Comparison of ENCODE assay signal across 9 mouse cellular contexts in the genomic region with DNA sequence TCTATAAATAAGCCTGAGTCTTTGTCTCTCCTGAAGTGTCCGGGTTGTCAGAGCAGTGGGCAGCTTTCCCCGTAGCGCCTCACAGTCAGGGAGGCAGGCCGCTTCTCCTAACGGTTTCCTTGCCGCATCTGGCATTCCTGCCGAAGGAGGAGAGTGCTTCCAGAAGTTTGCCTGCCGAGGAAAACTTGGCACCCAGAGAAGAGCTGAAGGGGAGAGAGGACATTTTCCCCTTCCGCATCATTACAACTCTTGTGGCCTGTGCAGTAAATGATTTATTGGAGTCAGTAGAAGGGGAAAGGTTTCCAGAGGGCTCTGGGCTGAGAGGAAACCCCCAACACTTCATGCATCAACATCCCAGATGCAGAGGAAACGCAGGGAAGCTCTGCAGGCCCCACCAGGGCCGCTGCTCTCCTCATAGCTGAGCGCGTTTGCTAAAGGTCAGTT. TPM values are rescaled to one million over a fixed set of nuclear protein-coding genes. Genes with fewer than 3 reads are reported as not detected.
DNase-seq lines count a peak whose midpoint lies in the region; ATAC-seq and TF ChIP-seq lines count a peak whose summit lies in the region.
"Had no signal": no experiment of that assay in that cellular context is flagged by ENCODE, and none has a peak within 500 bp of the region (broad histone marks: within the 10 kb centered on the region; RNA-seq: fewer than 3 reads in every experiment).

No protein-coding gene starts in this region.

- no peak for TF ChIP-seq CTCF in layer of hippocampus, adult 2 months (conservative IDR thresholded peaks at IDR 0.05)
- no peak for TF ChIP-seq CTCF in intestine, postnatal 0 days (IDR thresholded peaks at IDR 0.05; ENCODE audit: low read depth)

- H3K4me2 ChIP-seq in forebrain, embryonic 12.5 days, result no peak overlapping the region
- H3K4me2 ChIP-seq in intestine, postnatal 0 days (replicated peaks; ENCODE audit: low read depth), result 0 out of 2 replicates have a peak overlapping the region, but pooled peaks have one; percentile 14

- no peak overlapping the region for H3K9ac ChIP-seq in forebrain, embryonic 12.5 days
- no peak overlapping the region for H3K9ac ChIP-seq in intestine, postnatal 0 days (ENCODE audit: low read depth, low read length)

- H3K4me3 ChIP-seq in layer of hippocampus, adult 2 months, result no peak overlapping the region
- H3K4me3 ChIP-seq in forebrain, embryonic 12.5 days (replicated peaks), result no peak overlapping the region
- no peak overlapping the region for H3K4me3 ChIP-seq in intestine, postnatal 0 days (ENCODE audit: low read depth, low read length)

- H3K36me3 ChIP-seq in forebrain, embryonic 12.5 days (replicated peaks), result no peaks in the 10 kb centered on the region
- no peaks in the 10 kb centered on the region for H3K36me3 ChIP-seq in intestine, postnatal 0 days (ENCODE audit: control insufficient read depth, insufficient read depth)

- H3K27ac ChIP-seq in layer of hippocampus, adult 2 months, result peak overlapping the region; percentile 75
- H3K27ac ChIP-seq in forebrain, embryonic 12.5 days, result peak overlapping the region; percentile 59
- H3K27ac ChIP-seq in intestine, postnatal 0 days (ENCODE audit: low read depth, low read length), result no peak overlapping the region

- no peaks in the 10 kb centered on the region for H3K27me3 ChIP-seq in forebrain, embryonic 12.5 days
- H3K27me3 ChIP-seq in intestine, postnatal 0 days (replicated peaks; ENCODE audit: control insufficient read depth, insufficient read depth, low read length), result no peaks in the 10 kb centered on the region

- no peak for ATAC-seq in forebrain, embryonic 12.5 days (ENCODE audit: low FRiP score)
- no peak for ATAC-seq in intestine, postnatal 0 days

- H3K4me1 ChIP-seq in forebrain, embryonic 12.5 days, result peaks cover 16% of the 10 kb centered on the region
- H3K4me1 ChIP-seq in intestine, postnatal 0 days (replicated peaks; ENCODE audit: control insufficient read depth, insufficient read depth, low read length), result no peaks in the 10 kb centered on the region

- no peaks in the 10 kb centered on the region for H3K9me3 ChIP-seq in forebrain, embryonic 12.5 days
- H3K9me3 ChIP-seq in intestine, postnatal 0 days (ENCODE audit: control insufficient read depth), result no peaks in the 10 kb centered on the region

- WGBS in forebrain, embryonic 12.5 days, result 56% methylated on average over 13 of the region's 13 CpGs
- 46% methylated on average over 13 of the region's 13 CpGs for WGBS in intestine, postnatal 0 days

- DNase-seq in layer of hippocampus, adult 2 months (ENCODE audit: low spot score in 2 of 2), result no peak
- DNase-seq in layer of hippocampus, adult 11-12 months (ENCODE audit: low spot score), result no peak
- peak; percentile 58 for DNase-seq in mesoderm, embryonic 11.5 days (ENCODE audit: low read depth, low spot score)
- no peak for DNase-seq in left cerebral cortex, adult 9 months (ENCODE audit: low spot score in 2 of 2)
- no peak for DNase-seq in right cerebral cortex, postnatal 14 days
- DNase-seq in thymus, postnatal 36 days, result no peak
- DNase-seq: cerebellum, postnatal 36 days had no signal

RNA-seq across cellular contexts. Expression of a gene that starts 22.8 kb away (rescaled TPM):
- 100 to 1,000 TPM; 317 to 337 TPM for total RNA-seq in layer of hippocampus, adult 2 months (2021)
- polyA plus RNA-seq in forebrain, embryonic 12.5 days (2016; fragmentation: Nextera tagmentation; extraction: Ambion mirVana), result 10.2 and 10.6 TPM in 2 replicates
- 6.4 and 6.9 TPM in 2 replicates for polyA plus RNA-seq in intestine, postnatal 0 days (2015; fragmentation: Nextera tagmentation; extraction: Ambion mirVana)

RNA-seq across cellular contexts. Expression of a gene that starts 50.3 kb away (rescaled TPM):
- 10 to 100 TPM; 20.6 to 21.9 TPM for total RNA-seq in layer of hippocampus, adult 2 months (2021)
- polyA plus RNA-seq in forebrain, embryonic 12.5 days (2016; fragmentation: Nextera tagmentation; extraction: Ambion mirVana), result 17.0 and 17.1 TPM in 2 replicates
- polyA plus RNA-seq in intestine, postnatal 0 days (2015; fragmentation: Nextera tagmentation; extraction: Ambion mirVana), result 30.1 and 30.2 TPM in 2 replicates
